ENCODE assay signal across 13 mouse cellular contexts in genomic region chr6:28600404-28600803, GRCm38 (mm10).
"Had no signal": no experiment of that assay in that cellular context is flagged by ENCODE, and none has a peak within 500 bp of the region (broad histone marks: within the 10 kb centered on the region; RNA-seq: fewer than 3 reads in every experiment).

No protein-coding gene starts in this region.

- H3K4me3 ChIP-seq: limb, embryonic 10.5 days; limb, embryonic 13.5 days; lung, embryonic 15.5 days had no signal

- H3K27me3 ChIP-seq: limb, embryonic 13.5 days; lung, embryonic 15.5 days had no signal

- H3K36me3 ChIP-seq: limb, embryonic 10.5 days; limb, embryonic 13.5 days; lung, embryonic 15.5 days had no signal

- DNase-seq: kidney, adult 11 months; kidney, adult 9 months; kidney, postnatal 14 days; lung, adult 18-20 months; lung, postnatal 10 days; lung, postnatal 36 days; midbrain, embryonic 14.5 days; thymus, adult 18-20 months; thymus, postnatal 36 days had no signal

- H3K9me3 ChIP-seq: limb, embryonic 10.5 days; limb, embryonic 13.5 days; lung, embryonic 15.5 days had no signal

- H3K4me2 ChIP-seq: limb, embryonic 13.5 days; lung, embryonic 15.5 days; midbrain, embryonic 11.5 days had no signal

- H3K9ac ChIP-seq: limb, embryonic 13.5 days; lung, embryonic 15.5 days had no signal

- H3K4me1 ChIP-seq: limb, embryonic 10.5 days; lung, embryonic 15.5 days had no signal

- H3K27ac ChIP-seq: limb, embryonic 10.5 days; limb, embryonic 13.5 days; lung, embryonic 15.5 days had no signal
